Mouse (Mus musculus) heart, adult 2 months (tissue): ENCODE data around the gene Dnah3.

Source experiments
- CTCF ChIP-seq: fragments of 200-600 bp; IDR thresholded peaks from 2 replicates; pipeline ENCODE4 v1.8.1; 2022; ENCODE audit warnings: antibody characterized with exemption, mild to moderate bottlenecking, moderate library complexity
- POLR2A ChIP-seq: fragments of 200-500 bp; IDR thresholded peaks from 2 replicates; pipeline ENCODE4 v1.6.1; 2011; ENCODE audit warnings: mild to moderate bottlenecking, low read depth, low read length, control low read depth; ENCODE audit not compliant: insufficient read depth

DNA sequence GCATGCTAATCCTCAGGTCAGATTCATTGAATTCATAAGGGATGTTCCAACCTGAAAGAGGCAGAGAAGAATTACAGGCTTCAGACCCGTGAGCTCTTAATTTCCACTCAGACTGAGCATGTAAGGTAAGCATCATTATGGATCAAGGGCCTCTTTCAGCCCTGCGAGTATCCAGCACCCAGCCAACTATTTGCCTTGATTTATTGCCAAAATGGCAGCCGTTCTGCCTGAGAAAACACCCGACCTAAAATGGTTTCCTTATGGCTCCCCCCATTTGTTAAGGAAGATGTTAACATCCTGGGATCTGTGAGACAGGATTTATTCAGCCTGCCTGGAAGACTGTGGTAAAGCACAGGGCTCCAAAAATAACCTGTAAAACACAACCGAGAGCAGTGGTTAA, 158.0 kb downstream of the Dnah3 start:
- TF ChIP-seq CTCF (no peak), POLR2A (no peak)
